Mouse (Mus musculus): ENCODE measurements around the gene Rora. TPM values are rescaled to one million over a fixed set of nuclear protein-coding genes. Genes with fewer than 3 reads are reported as not detected.

The Rora gene
- polyA plus RNA-seq, 1 experiment from 2014 or later, result 6.4 TPM

GRCm38 (mm10) chr9:68699341-68699740 lies 45.8 kb downstream of the Rora start:
- 46% methylated on average over 1 of the region's 1 CpGs for WGBS
- Histone ChIP-seq H3K4me2 (replicated peaks; ENCODE audit: low read depth, low read length) (no peak overlapping the region), H3K27ac (ENCODE audit: low read depth, low read length) (no peak overlapping the region), H3K9me3 (ENCODE audit: control insufficient read depth, low read length) (no peaks in the 10 kb centered on the region), H3K4me3 (ENCODE audit: low read length) (no peak overlapping the region), H3K36me3 (ENCODE audit: control insufficient read depth, insufficient read depth, low read length) (no peaks in the 10 kb centered on the region), H3K4me1 (ENCODE audit: control insufficient read depth, insufficient read depth, low read length) (peaks cover 11% of the 10 kb centered on the region; the same call in 1 of the 2 replicates), H3K9ac (ENCODE audit: low read depth, low read length) (no peak overlapping the region), H3K27me3 (ENCODE audit: control insufficient read depth, insufficient read depth, low read length) (no peaks in the 10 kb centered on the region)
- ATAC-seq (ENCODE audit: low FRiP score, low TSS enrichment), result no peak

- ATAC-seq (ENCODE audit: low FRiP score, low TSS enrichment), result no peak
- H3K4me1 ChIP-seq (ENCODE audit: control insufficient read depth, insufficient read depth, low read length), result peaks cover 6% of the 10 kb centered on the region; the same call in 1 of the 2 replicates
- no peak overlapping the region for H3K9ac ChIP-seq (ENCODE audit: low read depth, low read length)
- H3K36me3 ChIP-seq (ENCODE audit: control insufficient read depth, insufficient read depth, low read length), result no peaks in the 10 kb centered on the region
- no peak overlapping the region for H3K4me3 ChIP-seq (ENCODE audit: low read length)
- H3K27me3 ChIP-seq (ENCODE audit: control insufficient read depth, insufficient read depth, low read length), result no peaks in the 10 kb centered on the region
- no peaks in the 10 kb centered on the region for H3K9me3 ChIP-seq (ENCODE audit: control insufficient read depth, low read length)
- WGBS, result 31% methylated on average over 4 of the region's 4 CpGs
- H3K4me2 ChIP-seq (replicated peaks; ENCODE audit: low read depth, low read length), result no peak overlapping the region
- H3K27ac ChIP-seq (ENCODE audit: low read depth, low read length), result no peak overlapping the region
Measured at GRCm38 (mm10) chr9:68699856-68700255, 46.3 kb downstream of the Rora start.

GRCm38 (mm10) chr9:68707636-68708035 lies 54.0 kb downstream of the Rora start:
- no peaks in the 10 kb centered on the region for H3K4me1 ChIP-seq (ENCODE audit: control insufficient read depth, insufficient read depth, low read length)
- H3K27ac ChIP-seq (ENCODE audit: low read depth, low read length), result no peak overlapping the region
- no peaks in the 10 kb centered on the region for H3K9me3 ChIP-seq (ENCODE audit: control insufficient read depth, low read length)
- no peak overlapping the region for H3K4me3 ChIP-seq (ENCODE audit: low read length)
- H3K9ac ChIP-seq (ENCODE audit: low read depth, low read length), result no peak overlapping the region
- 65% methylated on average over 5 of the region's 5 CpGs for WGBS
- no peaks in the 10 kb centered on the region for H3K36me3 ChIP-seq (ENCODE audit: control insufficient read depth, insufficient read depth, low read length)
- no peaks in the 10 kb centered on the region for H3K27me3 ChIP-seq (ENCODE audit: control insufficient read depth, insufficient read depth, low read length)
- no peak for ATAC-seq (ENCODE audit: low FRiP score, low TSS enrichment)
- H3K4me2 ChIP-seq (replicated peaks; ENCODE audit: low read depth, low read length), result no peak overlapping the region

GRCm38 (mm10) chr9:68709232-68709631 lies 55.6 kb downstream of the Rora start:
- H3K9me3 ChIP-seq (ENCODE audit: control insufficient read depth, low read length), result no peaks in the 10 kb centered on the region
- WGBS, result 57% methylated on average over 8 of the region's 8 CpGs
- no peak overlapping the region for H3K27ac ChIP-seq (ENCODE audit: low read depth, low read length)
- no peaks in the 10 kb centered on the region for H3K27me3 ChIP-seq (ENCODE audit: control insufficient read depth, insufficient read depth, low read length)
- ATAC-seq (ENCODE audit: low FRiP score, low TSS enrichment), result no peak
- H3K4me2 ChIP-seq (replicated peaks; ENCODE audit: low read depth, low read length), result no peak overlapping the region
- H3K9ac ChIP-seq (ENCODE audit: low read depth, low read length), result no peak overlapping the region
- H3K4me1 ChIP-seq (ENCODE audit: control insufficient read depth, insufficient read depth, low read length), result no peaks in the 10 kb centered on the region
- H3K36me3 ChIP-seq (ENCODE audit: control insufficient read depth, insufficient read depth, low read length), result no peaks in the 10 kb centered on the region
- H3K4me3 ChIP-seq (ENCODE audit: low read length), result no peak overlapping the region

- no peak for ATAC-seq (ENCODE audit: low FRiP score, low TSS enrichment)
- Histone ChIP-seq H3K27ac (ENCODE audit: low read depth, low read length) (no peak overlapping the region), H3K4me1 (ENCODE audit: control insufficient read depth, insufficient read depth, low read length) (no peaks in the 10 kb centered on the region), H3K9me3 (ENCODE audit: control insufficient read depth, low read length) (no peaks in the 10 kb centered on the region), H3K27me3 (ENCODE audit: control insufficient read depth, insufficient read depth, low read length) (no peaks in the 10 kb centered on the region), H3K4me3 (ENCODE audit: low read length) (no peak overlapping the region), H3K9ac (ENCODE audit: low read depth, low read length) (no peak overlapping the region), H3K36me3 (ENCODE audit: control insufficient read depth, insufficient read depth, low read length) (no peaks in the 10 kb centered on the region), H3K4me2 (replicated peaks; ENCODE audit: low read depth, low read length) (no peak overlapping the region)
- 71% methylated on average over 14 of the region's 14 CpGs for WGBS
Measured at GRCm38 (mm10) chr9:68710893-68711654, 57.5 kb downstream of the Rora start.

- Histone ChIP-seq H3K27ac (ENCODE audit: low read depth, low read length) (no peak overlapping the region), H3K36me3 (ENCODE audit: control insufficient read depth, insufficient read depth, low read length) (no peaks in the 10 kb centered on the region), H3K4me3 (ENCODE audit: low read length) (no peak overlapping the region), H3K9me3 (ENCODE audit: control insufficient read depth, low read length) (no peaks in the 10 kb centered on the region), H3K27me3 (ENCODE audit: control insufficient read depth, insufficient read depth, low read length) (no peaks in the 10 kb centered on the region), H3K9ac (ENCODE audit: low read depth, low read length) (no peak overlapping the region), H3K4me1 (ENCODE audit: control insufficient read depth, insufficient read depth, low read length) (no peaks in the 10 kb centered on the region), H3K4me2 (replicated peaks; ENCODE audit: low read depth, low read length) (no peak overlapping the region)
- 23% methylated on average over 5 of the region's 5 CpGs for whole genome bisulfite sequencing
- ATAC-seq (ENCODE audit: low FRiP score, low TSS enrichment), result no peak
Measured at GRCm38 (mm10) chr9:68716961-68717360, 63.4 kb downstream of the Rora start.

- WGBS, result 83% methylated on average over 6 of the region's 6 CpGs
- no peaks in the 10 kb centered on the region for H3K27me3 ChIP-seq (ENCODE audit: control insufficient read depth, insufficient read depth, low read length)
Measured at GRCm38 (mm10) chr9:68718427-68718826, 64.8 kb downstream of the Rora start.

GRCm38 (mm10) chr9:68719286-68719685 lies 65.7 kb downstream of the Rora start:
- H3K4me3 ChIP-seq (ENCODE audit: low read length), result no peak overlapping the region
- H3K27me3 ChIP-seq (ENCODE audit: control insufficient read depth, insufficient read depth, low read length), result no peaks in the 10 kb centered on the region
- H3K4me2 ChIP-seq (replicated peaks; ENCODE audit: low read depth, low read length), result no peak overlapping the region
- H3K4me1 ChIP-seq (ENCODE audit: control insufficient read depth, insufficient read depth, low read length), result no peaks in the 10 kb centered on the region
- H3K27ac ChIP-seq (ENCODE audit: low read depth, low read length), result no peak overlapping the region
- H3K36me3 ChIP-seq (ENCODE audit: control insufficient read depth, insufficient read depth, low read length), result no peaks in the 10 kb centered on the region
- no peak overlapping the region for H3K9ac ChIP-seq (ENCODE audit: low read depth, low read length)
- no peaks in the 10 kb centered on the region for H3K9me3 ChIP-seq (ENCODE audit: control insufficient read depth, low read length)
- no peak for ATAC-seq (ENCODE audit: low FRiP score, low TSS enrichment)
- 84% methylated on average over 9 of the region's 9 CpGs for WGBS

More at GRCm38 (mm10) chr9:68718427-68718826, 64.8 kb downstream of the Rora start:
- Histone ChIP-seq H3K4me2 (replicated peaks; ENCODE audit: low read depth, low read length) (no peak overlapping the region), H3K36me3 (ENCODE audit: control insufficient read depth, insufficient read depth, low read length) (no peaks in the 10 kb centered on the region), H3K4me3 (ENCODE audit: low read length) (no peak overlapping the region), H3K4me1 (ENCODE audit: control insufficient read depth, insufficient read depth, low read length) (no peaks in the 10 kb centered on the region), H3K9me3 (ENCODE audit: control insufficient read depth, low read length) (no peaks in the 10 kb centered on the region), H3K9ac (ENCODE audit: low read depth, low read length) (no peak overlapping the region), H3K27ac (ENCODE audit: low read depth, low read length) (no peak overlapping the region)
- ATAC-seq (ENCODE audit: low FRiP score, low TSS enrichment), result no peak

- Histone ChIP-seq H3K9me3 (ENCODE audit: control insufficient read depth, low read length) (no peaks in the 10 kb centered on the region), H3K4me2 (replicated peaks; ENCODE audit: low read depth, low read length) (no peak overlapping the region), H3K36me3 (ENCODE audit: control insufficient read depth, insufficient read depth, low read length) (no peaks in the 10 kb centered on the region), H3K27ac (ENCODE audit: low read depth, low read length) (no peak overlapping the region), H3K9ac (ENCODE audit: low read depth, low read length) (no peak overlapping the region), H3K4me3 (ENCODE audit: low read length) (no peak overlapping the region), H3K27me3 (ENCODE audit: control insufficient read depth, insufficient read depth, low read length) (no peaks in the 10 kb centered on the region), H3K4me1 (ENCODE audit: control insufficient read depth, insufficient read depth, low read length) (no peaks in the 10 kb centered on the region)
- 80% methylated on average over 8 of the region's 8 CpGs for WGBS
- no peak for ATAC-seq (ENCODE audit: low FRiP score, low TSS enrichment)
Measured at GRCm38 (mm10) chr9:68724636-68725285, 71.2 kb downstream of the Rora start.

All from kidney, embryonic 14.5 days (tissue).